Mouse (Mus musculus) ES-E14 (cell line): ENCODE results near the gene 6430571L13Rik. TPM values are rescaled to one million over a fixed set of nuclear protein-coding genes. Genes with fewer than 3 reads are reported as not detected.
A peak's percentile ranks its signal among the peaks of the same experiment; 100 is the strongest.

Source experiments
- DNase-seq: peaks from one replicate; pipeline ENCODE4 v3.0.0-alpha.2; 2013; ENCODE audit warnings: low read depth, low spot score
- H3K27ac ChIP-seq: 2 replicates; pipeline ENCODE4 v1.5.1; 2012; ENCODE audit warnings: low read depth, mild to moderate bottlenecking, low read length, moderate library complexity, mixed read lengths; ENCODE audit not compliant: poor library complexity, insufficient read depth, severe bottlenecking
- H3K36me3 ChIP-seq: 2 replicates; pipeline ENCODE4 v1.6.1; 2012; ENCODE audit warnings: mild to moderate bottlenecking, low read length, moderate library complexity, mixed read lengths; ENCODE audit not compliant: control insufficient read depth, poor library complexity, insufficient read depth, severe bottlenecking
- H3K4me1 ChIP-seq, 2 experiments: fragments of 150-350 bp in 1 of 2; sonication (generic) in 1 of 2; 2 replicates each; pipeline ENCODE4 v1.6.1; 2012; ENCODE audit warnings: low read length in 2 of 2, mild to moderate bottlenecking in 1 of 2, mixed read lengths in 1 of 2; ENCODE audit not compliant: control insufficient read depth in 2 of 2, insufficient read depth in 2 of 2, poor library complexity in 1 of 2
- H3K4me3 ChIP-seq, 2 experiments: fragments of 150-350 bp in 1 of 2; sonication (generic) in 1 of 2; 2 replicates each; pipeline ENCODE4 v1.5.1; 2012; ENCODE audit warnings: low read length in 2 of 2, low read depth in 1 of 2, mild to moderate bottlenecking in 1 of 2, mixed read lengths in 1 of 2; ENCODE audit not compliant: insufficient read depth in 1 of 2, poor library complexity in 1 of 2, severe bottlenecking in 1 of 2
- H3K9ac ChIP-seq: 2 replicates; pipeline ENCODE4 v1.6.1; 2012; ENCODE audit warnings: low read depth, mild to moderate bottlenecking, low read length, mixed read lengths; ENCODE audit not compliant: poor library complexity, insufficient read depth, severe bottlenecking
- H3K9me3 ChIP-seq: fragments of 150-350 bp; sonication (generic); 2 replicates; pipeline ENCODE4 v1.6.1; 2012; ENCODE audit warnings: low read depth, mild to moderate bottlenecking, low read length; ENCODE audit not compliant: control insufficient read depth, insufficient read depth
- CHD2 ChIP-seq: IDR thresholded peaks from 2 replicates; pipeline ENCODE4 v1.6.1; 2014; ENCODE audit warnings: mild to moderate bottlenecking, low read depth, low read length, inconsistent platforms
- HCFC1 ChIP-seq: IDR thresholded peaks from 2 replicates; pipeline ENCODE4 v1.6.1; 2012; ENCODE audit warnings: low read length, inconsistent platforms, borderline replicate concordance; ENCODE audit not compliant: insufficient read depth
- MAFK ChIP-seq: IDR thresholded peaks from 2 replicates; pipeline ENCODE4 v1.6.1; 2014; ENCODE audit warnings: mild to moderate bottlenecking, low read depth, low read length, inconsistent platforms; ENCODE audit not compliant: insufficient read depth
- ZC3H11A ChIP-seq: IDR thresholded peaks from 2 replicates; pipeline ENCODE4 v1.6.1; 2012; ENCODE audit warnings: low read depth, mild to moderate bottlenecking, inconsistent platforms, low read length, borderline replicate concordance
- ZNF384 ChIP-seq: IDR thresholded peaks from 2 replicates; pipeline ENCODE4 v1.6.1; 2012; ENCODE audit warnings: low read depth, low read length, inconsistent platforms
- in situ Hi-C, 2 experiments: fragments of 600-800 bp; cut with MboI; formaldehyde crosslinking; loops; one replicate each; pipeline ENCODE4 v1.15.1; 2025; ENCODE audit warnings: low sequenced_read_pairs in 2 of 2, inconsistent platforms in 1 of 2; ENCODE audit not compliant: unreplicated experiment in 2 of 2
- total RNA-seq: library from RNA; depleted of rRNA; stranded (reverse); fragments of 300-350 nt; gene quantifications from 2 replicates; pipeline ENCODE4 v1.2.3, GENCODE M21; 2012

The 6430571L13Rik gene
- total RNA-seq, 1 experiment, result 0.45 TPM

GRCm38 (mm10) chr9:107335909-107336308, 4.5 kb upstream of the 6430571L13Rik start:
- in situ Hi-C loops, result no loop called here
- Histone ChIP-seq H3K9ac (no peak overlapping the region), H3K27ac (no peak overlapping the region), H3K36me3 (peaks cover 4% of the 10 kb centered on the region; the same call in 1 of the 2 replicates), H3K4me1 (peaks cover 0 to under 1% of the 10 kb centered on the region in 2 experiments; a peak in 2 of 4 replicates), H3K4me3 (no peak overlapping the region), H3K9me3 (no peaks in the 10 kb centered on the region)
- TF ChIP-seq HCFC1 (no peak), ZC3H11A (peak; percentile 88)
- peak; percentile 55 for DNase-seq

- TF ChIP-seq CHD2, result no peak
- TF ChIP-seq ZNF384, result no peak
- TF ChIP-seq HCFC1, result no peak
- TF ChIP-seq MAFK, result no peak
- TF ChIP-seq ZC3H11A, result no peak
- H3K9me3 ChIP-seq, result no peaks in the 10 kb centered on the region
- peaks cover 0 to 2% of the 10 kb centered on the region in 2 experiments; a peak in 2 of 4 replicates for H3K4me1 ChIP-seq
- in situ Hi-C loops, result no loop called here
- no peak overlapping the region for H3K4me3 ChIP-seq
- no peak overlapping the region for H3K27ac ChIP-seq
- no peak overlapping the region for H3K9ac ChIP-seq
- peaks cover 4% of the 10 kb centered on the region; the same call in 1 of the 2 replicates for H3K36me3 ChIP-seq
- no peak for DNase-seq
Measured at GRCm38 (mm10) chr9:107336386-107336785, 4.0 kb upstream of the 6430571L13Rik start.

- H3K4me3 ChIP-seq, result peak within 1 kb of the TSS; percentile 77 to 89
- peaks cover 0 to 2% of the 10 kb centered on the region in 2 experiments; a peak in 2 of 4 replicates for H3K4me1 ChIP-seq
- peak within 1 kb of the TSS; percentile 56; the same call in 1 of the 2 replicates for H3K27ac ChIP-seq
- H3K36me3 ChIP-seq, result peaks cover 4% of the 10 kb centered on the region; the same call in 1 of the 2 replicates
- peak; percentile 76 for DNase-seq
- TF ChIP-seq MAFK (no peak), CHD2 (no peak), HCFC1 (peak; percentile 83), ZC3H11A (no peak), ZNF384 (no peak)
- peak within 1 kb of the TSS; percentile 89 for H3K9ac ChIP-seq
- no peaks in the 10 kb centered on the region for H3K9me3 ChIP-seq
- in situ Hi-C loops, result no loop called here
Measured at GRCm38 (mm10) chr9:107338172-107338883, 2.1 kb upstream of the 6430571L13Rik start, which contains the start of gene Hemk1. Gene Hemk1 (minus strand): TSS chr9:107338350.

- TF ChIP-seq ZNF384 (no peak), MAFK (no peak), CHD2 (no peak), ZC3H11A (no peak), HCFC1 (no peak)
- Histone ChIP-seq H3K4me3 (peak overlapping the region; percentile 61 to 67), H3K27ac (no peak overlapping the region), H3K9me3 (no peaks in the 10 kb centered on the region), H3K4me1 (peaks cover 0 to 2% of the 10 kb centered on the region in 2 experiments; a peak in 2 of 4 replicates), H3K9ac (peak overlapping the region; percentile 57), H3K36me3 (peaks cover 2% of the 10 kb centered on the region; the same call in 1 of the 2 replicates)
- no peak for DNase-seq
- in situ Hi-C loops, result no loop called here
Measured at GRCm38 (mm10) chr9:107340911-107341645, 676 bp downstream of the 6430571L13Rik start.
